Mouse (Mus musculus) liver, embryonic 16.5 days (tissue): ENCODE results near the gene Med12. TPM values are rescaled to one million over a fixed set of nuclear protein-coding genes. Genes with fewer than 3 reads are reported as not detected.
A peak's percentile ranks its signal among the peaks of the same experiment; 100 is the strongest.

Experiments used
- ATAC-seq: fragments of 200-750 bp; cut with Nextera tagmentation; 2 replicates; pipeline ENCODE4 v1.8.0; 2017; ENCODE audit warnings: low read depth, mild to moderate bottlenecking, moderate number of reproducible peaks, moderate library complexity
- H3K27ac ChIP-seq: fragments of 300-500 bp; sonication (generic); 2 replicates; pipeline ENCODE4 v1.5.1; 2014; ENCODE audit warnings: mild to moderate bottlenecking, low read length
- H3K27me3 ChIP-seq: fragments of 300-500 bp; sonication (generic); 2 replicates; pipeline ENCODE4 v1.6.1; 2014; ENCODE audit warnings: low read depth, low read length, mixed read lengths; ENCODE audit not compliant: control insufficient read depth, insufficient read depth
- H3K36me3 ChIP-seq: fragments of 300-500 bp; sonication (generic); 2 replicates; pipeline ENCODE4 v1.6.1; 2014; ENCODE audit warnings: mild to moderate bottlenecking; ENCODE audit not compliant: control insufficient read depth, insufficient read depth
- H3K4me1 ChIP-seq: fragments of 300-500 bp; sonication (generic); 2 replicates; pipeline ENCODE4 v1.6.1; 2014; ENCODE audit warnings: low read depth, low read length, mixed read lengths; ENCODE audit not compliant: control insufficient read depth
- H3K4me2 ChIP-seq: fragments of 300-500 bp; sonication (generic); 2 replicates; pipeline ENCODE4 v1.6.1; 2014; ENCODE audit warnings: low read depth, low read length, mixed read lengths
- H3K4me3 ChIP-seq: fragments of 300-500 bp; sonication (generic); 2 replicates; pipeline ENCODE4 v1.5.1; 2014; ENCODE audit warnings: low read depth, mild to moderate bottlenecking, low read length
- H3K9ac ChIP-seq: fragments of 300-500 bp; sonication (generic); 2 replicates; pipeline ENCODE4 v1.6.1; 2014; ENCODE audit warnings: low read depth, low read length
- H3K9me3 ChIP-seq: fragments of 300-500 bp; sonication (generic); replicated peaks from 2 replicates; pipeline ENCODE4 v1.6.1; 2016; ENCODE audit warnings: low read length; ENCODE audit not compliant: control insufficient read depth
- WGBS: fragments of 180-500 bp; shearing (Covaris S2); extraction: QIAGEN DNeasy Blood & Tissue Kit; methylation state at CpG from one replicate; pipeline ENCODE4 v1.1.7; 2014; ENCODE audit not compliant: insufficient replicate concordance; 5-methylcytosine and 5-hydroxymethylcytosine counted together
- polyA plus RNA-seq: library from polyadenylated mRNA; unstranded; fragments of >200 nt; fragmentation: Nextera tagmentation; extraction: Ambion mirVana; gene quantifications from 2 replicates; pipeline ENCODE4 v1.2.1, GENCODE M21; 2015

Gene Med12
- polyA plus RNA-seq: 21.6 and 25.5 TPM in 2 replicates

- H3K4me2 ChIP-seq: peak within 1 kb of the TSS; percentile 65
- H3K9me3 ChIP-seq: no peaks in the 10 kb centered on the region
- H3K27me3 ChIP-seq: no peaks in the 10 kb centered on the region
- peaks cover 7% of the 10 kb centered on the region for H3K4me1 ChIP-seq
- peak within 1 kb of the TSS; percentile 69 for H3K4me3 ChIP-seq
- H3K27ac ChIP-seq: peak within 1 kb of the TSS; percentile 65
- peak; percentile 96 for ATAC-seq
- WGBS: 17% methylated on average over 54 of the region's 54 CpGs
- peak within 1 kb of the TSS; percentile 78 for H3K9ac ChIP-seq
- H3K36me3 ChIP-seq: peaks cover 12% of the 10 kb centered on the region
These were observed at the start of gene Med12 for GRCm38 (mm10) chrX:101273875-101274738. Med12 (plus strand) TSS chrX:101274030.

GRCm38 (mm10) chrX:101245011-101245410, 28.8 kb upstream of the Med12 start:
- H3K27me3 ChIP-seq: peaks cover 9% of the 10 kb centered on the region; the same call in 1 of the 2 replicates
- no peaks in the 10 kb centered on the region for H3K4me1 ChIP-seq
- no peaks in the 10 kb centered on the region for H3K36me3 ChIP-seq
- ATAC-seq: no peak
- no peak overlapping the region for H3K4me3 ChIP-seq
- H3K9ac ChIP-seq: no peak overlapping the region
- 23% methylated on average over 1 of the region's 1 CpGs for WGBS
- H3K27ac ChIP-seq: no peak overlapping the region
- no peak overlapping the region for H3K4me2 ChIP-seq
- no peaks in the 10 kb centered on the region for H3K9me3 ChIP-seq

GRCm38 (mm10) chrX:101253952-101254729, 19.7 kb upstream of the Med12 start, which contains the start of gene Foxo4:
Foxo4 (plus strand) TSS chrX:101254528.
- peaks cover 3% of the 10 kb centered on the region; the same call in 1 of the 2 replicates for H3K36me3 ChIP-seq
- peak within 1 kb of the TSS; percentile 68 for H3K4me2 ChIP-seq
- no peaks in the 10 kb centered on the region for H3K9me3 ChIP-seq
- peak within 1 kb of the TSS; percentile 75 for H3K27ac ChIP-seq
- H3K9ac ChIP-seq: peak within 1 kb of the TSS; percentile 85
- ATAC-seq: peak; percentile 93
- H3K27me3 ChIP-seq: no peaks in the 10 kb centered on the region
- 17% methylated on average over 46 of the region's 47 CpGs for WGBS
- H3K4me3 ChIP-seq: peak within 1 kb of the TSS; percentile 72
- H3K4me1 ChIP-seq: peaks cover 3% of the 10 kb centered on the region

GRCm38 (mm10) chrX:101254740-101255139, 19.1 kb upstream of the Med12 start:
- Histone ChIP-seq H3K4me2 (peak overlapping the region; percentile 68), H3K4me3 (peak overlapping the region; percentile 72), H3K27ac (peak overlapping the region; percentile 75), H3K9me3 (no peaks in the 10 kb centered on the region), H3K27me3 (no peaks in the 10 kb centered on the region), H3K9ac (peak overlapping the region; percentile 85), H3K36me3 (peaks cover 6% of the 10 kb centered on the region), H3K4me1 (peaks cover 3% of the 10 kb centered on the region)
- 11% methylated on average over 26 of the region's 26 CpGs for WGBS
- ATAC-seq: peak; percentile 10; the same call in 1 of the 2 replicates

- H3K4me2 ChIP-seq: no peak overlapping the region
- H3K36me3 ChIP-seq: peaks cover 6% of the 10 kb centered on the region
- peaks cover 6% of the 10 kb centered on the region for H3K4me1 ChIP-seq
- no peak overlapping the region for H3K4me3 ChIP-seq
- ATAC-seq: no peak
- no peak overlapping the region for H3K27ac ChIP-seq
- no peaks in the 10 kb centered on the region for H3K9me3 ChIP-seq
- 77% methylated on average over 13 of the region's 13 CpGs for WGBS
- H3K27me3 ChIP-seq: no peaks in the 10 kb centered on the region
- no peak overlapping the region for H3K9ac ChIP-seq
These were observed 17.2 kb upstream of the Med12 start for GRCm38 (mm10) chrX:101256603-101257002.

- Histone ChIP-seq H3K36me3 (peaks cover 6% of the 10 kb centered on the region), H3K4me2 (no peak overlapping the region), H3K27ac (no peak overlapping the region; the same call in 1 of the 2 replicates), H3K9ac (no peak overlapping the region), H3K4me1 (peaks cover 3% of the 10 kb centered on the region), H3K4me3 (no peak overlapping the region), H3K9me3 (no peaks in the 10 kb centered on the region), H3K27me3 (no peaks in the 10 kb centered on the region; the same call in 1 of the 2 replicates)
- 24% methylated on average over 13 of the region's 13 CpGs for WGBS
- no peak for ATAC-seq
These were observed 13.1 kb upstream of the Med12 start for GRCm38 (mm10) chrX:101260441-101261325.

GRCm38 (mm10) chrX:101263892-101264291, 9.9 kb upstream of the Med12 start, which contains the start of gene Gm614:
Gm614 (minus strand) TSS chrX:101263992.
- WGBS: 33% methylated on average over 1 of the region's 1 CpGs
- ATAC-seq: no peak
- H3K4me1 ChIP-seq: peaks cover 2% of the 10 kb centered on the region; the same call in 1 of the 2 replicates
- no peak within 1 kb of the TSS for H3K4me3 ChIP-seq
- H3K36me3 ChIP-seq: peaks cover 3% of the 10 kb centered on the region
- no peaks in the 10 kb centered on the region for H3K9me3 ChIP-seq
- no peak within 1 kb of the TSS for H3K4me2 ChIP-seq
- H3K27ac ChIP-seq: no peak within 1 kb of the TSS
- H3K27me3 ChIP-seq: no peaks in the 10 kb centered on the region; the same call in 1 of the 2 replicates
- H3K9ac ChIP-seq: no peak within 1 kb of the TSS

GRCm38 (mm10) chrX:101266631-101267030, 7.2 kb upstream of the Med12 start:
- H3K9ac ChIP-seq: no peak overlapping the region
- H3K36me3 ChIP-seq: no peaks in the 10 kb centered on the region
- ATAC-seq: no peak
- no peak overlapping the region for H3K4me3 ChIP-seq
- H3K27ac ChIP-seq: no peak overlapping the region
- H3K27me3 ChIP-seq: no peaks in the 10 kb centered on the region; the same call in 1 of the 2 replicates
- WGBS: 79% methylated on average over 6 of the region's 6 CpGs
- H3K9me3 ChIP-seq: no peaks in the 10 kb centered on the region
- no peaks in the 10 kb centered on the region; the same call in 1 of the 2 replicates for H3K4me1 ChIP-seq
- no peak overlapping the region for H3K4me2 ChIP-seq
